Mouse (Mus musculus) gonadal fat pad, adult 2 months (tissue): ENCODE data around the gene Rnf223. TPM values are rescaled to one million over a fixed set of nuclear protein-coding genes. Genes with fewer than 3 reads are reported as not detected.
"Not testable (repeated sequence)": the region's sequence is repeated elsewhere in the genome, so short reads cannot be mapped to it uniquely, and the experiment has no call there.

Source experiments
- DNase-seq: peaks from one replicate; pipeline ENCODE4 v3.0.0-alpha.2; 2012; ENCODE audit warnings: low read depth
- polyA plus RNA-seq: library from polyadenylated mRNA; depleted of rRNA; stranded (reverse); fragments of >200 nt; gene quantifications from 2 replicates; pipeline ENCODE4 v1.2.3, GENCODE M21; 2012; rRNA removed

Gene Rnf223
- polyA plus RNA-seq, 1 experiment: 0.58 TPM

GRCm38 (mm10) chr4:156128746-156129145, 1.6 kb upstream of the Rnf223 start:
- DNase-seq: no peak

GRCm38 (mm10) chr4:156130940-156131339, 627 bp downstream of the Rnf223 start:
- no peak for DNase-seq

- no peak for DNase-seq
Measured at GRCm38 (mm10) chr4:156133334-156133733, 3.0 kb downstream of the Rnf223 start.

- DNase-seq: no peak
Measured at GRCm38 (mm10) chr4:156133943-156134605, 3.8 kb downstream of the Rnf223 start.

- DNase-seq: no peak
Measured at GRCm38 (mm10) chr4:156135112-156135511, 4.8 kb downstream of the Rnf223 start.

- no peak for DNase-seq
Measured at GRCm38 (mm10) chr4:156135801-156136200, 5.5 kb downstream of the Rnf223 start.

- no peak for DNase-seq
Measured at GRCm38 (mm10) chr4:156136285-156137100, 6.2 kb downstream of the Rnf223 start.

GRCm38 (mm10) chr4:156150887-156151286, 20.6 kb downstream of the Rnf223 start:
- not testable (repeated sequence) for DNase-seq

GRCm38 (mm10) chr4:156154771-156155170, 24.5 kb downstream of the Rnf223 start:
- DNase-seq: no peak

- DNase-seq: no peak
Measured at GRCm38 (mm10) chr4:156166477-156166876, 36.2 kb downstream of the Rnf223 start.

- DNase-seq: no peak
Measured at GRCm38 (mm10) chr4:156168611-156169010, 38.3 kb downstream of the Rnf223 start.

- no peak for DNase-seq
Measured at GRCm38 (mm10) chr4:156169129-156169528, 38.8 kb downstream of the Rnf223 start.

GRCm38 (mm10) chr4:156171828-156172227, 41.5 kb downstream of the Rnf223 start:
- DNase-seq: peak; percentile 68

GRCm38 (mm10) chr4:156177630-156178029, 47.3 kb downstream of the Rnf223 start:
- DNase-seq: no peak

Other genes with a start within 250 kb of the Rnf223 start
- gene Pusl1, start 238.7 kb upstream of the Rnf223 start, polyA plus RNA-seq: 44.0 and 49.9 TPM in 2 replicates
- 27.7 and 28.2 TPM in 2 replicates for gene Acap3, start 238.7 kb upstream of the Rnf223 start, polyA plus RNA-seq
- 47.7 and 53.3 TPM in 2 replicates for gene Ube2j2, start 186.7 kb upstream of the Rnf223 start, polyA plus RNA-seq
- gene C1qtnf12, start 168.2 kb upstream of the Rnf223 start, polyA plus RNA-seq: 131 and 135 TPM in 2 replicates
- 8.8 and 9.6 TPM in 2 replicates for gene B3galt6, start 137.9 kb upstream of the Rnf223 start, polyA plus RNA-seq
- gene Sdf4, start 137.6 kb upstream of the Rnf223 start, polyA plus RNA-seq: 119 and 131 TPM in 2 replicates
- 3.5 and 3.8 TPM in 2 replicates for gene Tnfrsf4, start 116.7 kb upstream of the Rnf223 start, polyA plus RNA-seq
- gene Tnfrsf18, start 104.3 kb upstream of the Rnf223 start, polyA plus RNA-seq: 3.5 and 3.6 TPM in 2 replicates
- 17.0 and 21.7 TPM in 2 replicates for gene Ttll10, start 71.1 kb upstream of the Rnf223 start, polyA plus RNA-seq
- 23.5 and 23.8 TPM in 2 replicates for gene 9430015G10Rik, start 20.5 kb upstream of the Rnf223 start, polyA plus RNA-seq
- gene Agrn, start 67.0 kb downstream of the Rnf223 start, polyA plus RNA-seq: 71.1 and 73.9 TPM in 2 replicates
- 10.5 and 11.0 TPM in 2 replicates for gene Isg15, start 70.3 kb downstream of the Rnf223 start, polyA plus RNA-seq
- gene AW011738, start 72.8 kb downstream of the Rnf223 start, polyA plus RNA-seq: 3.5 and 6.4 TPM in 2 replicates
- 0.55 and 0.75 TPM in 2 replicates for gene Perm1, start 85.4 kb downstream of the Rnf223 start, polyA plus RNA-seq
- gene Plekhn1, start 104.3 kb downstream of the Rnf223 start, polyA plus RNA-seq: 37.5 and 39.1 TPM in 2 replicates
- gene Noc2l, start 105.5 kb downstream of the Rnf223 start, polyA plus RNA-seq: 54.6 and 67.1 TPM in 2 replicates
- 0.47 and 2.2 TPM in 2 replicates for gene Samd11, start 125.1 kb downstream of the Rnf223 start, polyA plus RNA-seq
- 0.05 TPM in 1 of 2 replicates, not detected in the other for gene Vmn2r-ps159, start 200.6 kb downstream of the Rnf223 start, polyA plus RNA-seq